Mouse (Mus musculus) G1E-ER4 (cell line): ENCODE results near the gene A730061H03Rik. TPM values are rescaled to one million over a fixed set of nuclear protein-coding genes. Genes with fewer than 3 reads are reported as not detected.

Experiments
- GATA1 ChIP-seq: IDR thresholded peaks from one replicate; pipeline ENCODE4 v1.8.0; 2012; ENCODE audit warnings: low read length, inconsistent platforms
- polyA plus RNA-seq: library from polyadenylated mRNA; stranded (reverse); fragments of >175 nt; gene quantifications from 2 replicates; pipeline ENCODE4 v1.2.3, GENCODE M21; 2012

Gene A730061H03Rik
- 0.41 TPM in 1 of 2 replicates, not detected in the other for polyA plus RNA-seq

GRCm38 (mm10) chr14:55560202-55561073 is at the start of gene A730061H03Rik:
Gene A730061H03Rik (minus strand): TSS chr14:55560406.
- no peak for TF ChIP-seq GATA1

- TF ChIP-seq GATA1 = no peak
Observed at GRCm38 (mm10) chr14:55608339-55608738, 48.1 kb upstream of the A730061H03Rik start.

GRCm38 (mm10) chr14:55605743-55606459 is 45.7 kb upstream of the A730061H03Rik start:
- TF ChIP-seq GATA1 = no peak

GRCm38 (mm10) chr14:55604823-55605222 is 44.6 kb upstream of the A730061H03Rik start:
- TF ChIP-seq GATA1 = no peak

GRCm38 (mm10) chr14:55603633-55604576 is 43.7 kb upstream of the A730061H03Rik start:
- TF ChIP-seq GATA1 = peak; percentile 50

GRCm38 (mm10) chr14:55603271-55603632 is 43.0 kb upstream of the A730061H03Rik start, which contains the start of gene Irf9:
Gene Irf9 (plus strand): TSS chr14:55603571.
- TF ChIP-seq GATA1 = no peak

- TF ChIP-seq GATA1 = no peak
Observed at GRCm38 (mm10) chr14:55598521-55599390, 38.5 kb upstream of the A730061H03Rik start.

- TF ChIP-seq GATA1 = no peak
Observed at GRCm38 (mm10) chr14:55596036-55596690, 36.0 kb upstream of the A730061H03Rik start.

- no peak for TF ChIP-seq GATA1
Observed at GRCm38 (mm10) chr14:55592226-55592625, 32.0 kb upstream of the A730061H03Rik start.

- TF ChIP-seq GATA1 = no peak
Observed at GRCm38 (mm10) chr14:55591331-55591891, 31.2 kb upstream of the A730061H03Rik start, which contains the start of gene Rnf31. Gene Rnf31 (plus strand): TSS chr14:55591708.

- TF ChIP-seq GATA1 = no peak
Observed at GRCm38 (mm10) chr14:55590748-55591330, 30.6 kb upstream of the A730061H03Rik start, which contains the start of gene Psme2. Gene Psme2 (minus strand): TSS chr14:55591113.

GRCm38 (mm10) chr14:55589771-55590448 is 29.7 kb upstream of the A730061H03Rik start:
- TF ChIP-seq GATA1 = no peak
